Mouse (Mus musculus) intestine, embryonic 15.5 days (tissue): ENCODE data around the gene Pacsin3. TPM values are rescaled to one million over a fixed set of nuclear protein-coding genes. Genes with fewer than 3 reads are reported as not detected.

Source experiments
- ATAC-seq: fragments of 200-750 bp; cut with Nextera tagmentation; 2 replicates; pipeline ENCODE4 v1.8.0; 2017; ENCODE audit warnings: moderate TSS enrichment, moderate library complexity
- H3K27ac ChIP-seq: fragments of 300-500 bp; sonication (generic); 2 replicates; pipeline ENCODE4 v1.5.1; 2015; ENCODE audit warnings: mild to moderate bottlenecking, inconsistent platforms
- H3K27me3 ChIP-seq: fragments of 300-500 bp; sonication (generic); replicated peaks from 2 replicates; pipeline ENCODE4 v1.6.1; 2015; ENCODE audit warnings: inconsistent platforms
- H3K36me3 ChIP-seq: fragments of 300-500 bp; sonication (generic); 2 replicates; pipeline ENCODE4 v1.6.1; 2015; ENCODE audit warnings: inconsistent platforms
- H3K4me1 ChIP-seq: fragments of 300-500 bp; sonication (generic); replicated peaks from 2 replicates; pipeline ENCODE4 v1.6.1; 2015; ENCODE audit warnings: inconsistent platforms
- H3K4me2 ChIP-seq: fragments of 300-500 bp; sonication (generic); replicated peaks from 2 replicates; pipeline ENCODE4 v1.6.1; 2015; ENCODE audit warnings: mild to moderate bottlenecking, inconsistent platforms
- H3K4me3 ChIP-seq: fragments of 300-500 bp; sonication (generic); replicated peaks from 2 replicates; pipeline ENCODE4 v1.5.1; 2015; ENCODE audit warnings: inconsistent platforms
- H3K9ac ChIP-seq: fragments of 300-500 bp; sonication (generic); 2 replicates; pipeline ENCODE4 v1.6.1; 2015; ENCODE audit warnings: inconsistent platforms
- H3K9me3 ChIP-seq: fragments of 300-500 bp; sonication (generic); 2 replicates; pipeline ENCODE4 v1.6.1; 2016; ENCODE audit warnings: inconsistent platforms
- WGBS: fragments of 180-500 bp; shearing (Covaris S2); methylation state at CpG from one replicate; pipeline ENCODE4 v1.1.7; 2015; 5-methylcytosine and 5-hydroxymethylcytosine counted together
- polyA plus RNA-seq: library from polyadenylated mRNA; unstranded; fragments of >200 nt; fragmentation: Nextera tagmentation; extraction: Ambion mirVana; gene quantifications from 2 replicates; pipeline ENCODE4 v1.2.1, GENCODE M21; 2015

The Pacsin3 gene
- polyA plus RNA-seq, 1 experiment from 2014 or later, result 22.3 TPM

- Histone ChIP-seq H3K4me1 (no peaks in the 10 kb centered on the region), H3K9ac (no peak overlapping the region), H3K27ac (no peak overlapping the region), H3K36me3 (no peaks in the 10 kb centered on the region), H3K4me3 (no peak overlapping the region), H3K27me3 (no peaks in the 10 kb centered on the region), H3K9me3 (no peaks in the 10 kb centered on the region), H3K4me2 (no peak overlapping the region)
- ATAC-seq, result no peak
- WGBS, result 77% methylated on average over 4 of the region's 4 CpGs
These were observed 7.4 kb upstream of the Pacsin3 start for GRCm38 (mm10) chr2:91248366-91248765.

DNA sequence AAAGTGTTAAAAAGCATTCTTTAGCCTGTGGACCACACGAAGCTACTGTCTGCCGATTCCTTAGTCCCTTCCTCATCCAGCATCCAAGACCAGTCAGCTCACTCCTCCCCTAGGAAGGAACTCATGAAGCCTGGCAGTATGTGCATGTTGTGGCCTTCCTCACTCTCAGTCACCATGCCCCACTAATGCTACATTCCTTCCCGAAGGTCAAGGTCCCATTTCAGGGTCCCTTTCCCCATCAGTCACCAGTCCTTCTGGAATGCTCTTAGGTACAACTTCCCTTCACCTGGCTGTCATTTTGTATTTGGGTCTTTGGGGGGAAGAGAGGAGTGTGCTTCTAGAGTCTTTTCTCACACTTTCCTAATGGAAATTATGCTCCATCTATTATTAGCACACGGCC is 3.8 kb upstream of the Pacsin3 start:
- Histone ChIP-seq H3K4me3 (no peak overlapping the region), H3K4me2 (no peak overlapping the region), H3K36me3 (no peaks in the 10 kb centered on the region), H3K4me1 (peaks cover 11% of the 10 kb centered on the region), H3K27me3 (peaks cover 14% of the 10 kb centered on the region; the same call in 1 of the 2 replicates), H3K9me3 (no peaks in the 10 kb centered on the region), H3K9ac (no peak overlapping the region), H3K27ac (no peak overlapping the region)
- 72% methylated on average over 4 of the region's 4 CpGs for WGBS
- ATAC-seq, result no peak

DNA sequence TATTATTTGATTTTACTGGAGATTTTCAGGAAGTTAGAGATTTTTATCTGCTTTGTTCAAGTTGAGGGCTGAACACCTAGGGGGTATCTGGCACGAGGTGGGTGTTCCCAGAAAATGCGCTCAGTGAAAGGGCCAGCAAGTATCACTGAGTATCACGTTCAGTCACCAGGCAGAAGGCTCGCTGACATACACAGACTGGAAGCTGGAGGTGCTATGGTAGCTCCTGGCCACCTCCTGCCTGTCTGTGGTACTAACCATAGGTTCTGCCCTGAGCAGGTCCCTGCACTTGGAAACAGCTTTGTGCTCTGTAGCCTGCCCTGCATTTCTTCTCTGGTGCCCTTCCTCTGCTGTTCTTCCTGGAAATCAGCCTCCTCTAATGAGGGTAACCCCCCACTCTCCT is 3.2 kb upstream of the Pacsin3 start:
- WGBS, result 54% methylated on average over 4 of the region's 4 CpGs

GRCm38 (mm10) chr2:91254725-91255380 is 901 bp upstream of the Pacsin3 start:
- Histone ChIP-seq H3K36me3 (no peaks in the 10 kb centered on the region), H3K9ac (no peak overlapping the region), H3K27me3 (peaks cover 14% of the 10 kb centered on the region; the same call in 1 of the 2 replicates), H3K9me3 (no peaks in the 10 kb centered on the region), H3K27ac (no peak overlapping the region), H3K4me1 (peaks cover 24% of the 10 kb centered on the region), H3K4me2 (no peak overlapping the region), H3K4me3 (no peak overlapping the region)
- no peak for ATAC-seq
- 40% methylated on average over 8 of the region's 8 CpGs for WGBS

More for the DNA sequence above, 3.2 kb upstream of the Pacsin3 start:
- Histone ChIP-seq H3K36me3 (no peaks in the 10 kb centered on the region), H3K4me3 (no peak overlapping the region), H3K9me3 (no peaks in the 10 kb centered on the region), H3K27me3 (peaks cover 14% of the 10 kb centered on the region; the same call in 1 of the 2 replicates), H3K27ac (no peak overlapping the region), H3K9ac (no peak overlapping the region), H3K4me1 (peaks cover 13% of the 10 kb centered on the region), H3K4me2 (no peak overlapping the region)
- ATAC-seq, result no peak

DNA sequence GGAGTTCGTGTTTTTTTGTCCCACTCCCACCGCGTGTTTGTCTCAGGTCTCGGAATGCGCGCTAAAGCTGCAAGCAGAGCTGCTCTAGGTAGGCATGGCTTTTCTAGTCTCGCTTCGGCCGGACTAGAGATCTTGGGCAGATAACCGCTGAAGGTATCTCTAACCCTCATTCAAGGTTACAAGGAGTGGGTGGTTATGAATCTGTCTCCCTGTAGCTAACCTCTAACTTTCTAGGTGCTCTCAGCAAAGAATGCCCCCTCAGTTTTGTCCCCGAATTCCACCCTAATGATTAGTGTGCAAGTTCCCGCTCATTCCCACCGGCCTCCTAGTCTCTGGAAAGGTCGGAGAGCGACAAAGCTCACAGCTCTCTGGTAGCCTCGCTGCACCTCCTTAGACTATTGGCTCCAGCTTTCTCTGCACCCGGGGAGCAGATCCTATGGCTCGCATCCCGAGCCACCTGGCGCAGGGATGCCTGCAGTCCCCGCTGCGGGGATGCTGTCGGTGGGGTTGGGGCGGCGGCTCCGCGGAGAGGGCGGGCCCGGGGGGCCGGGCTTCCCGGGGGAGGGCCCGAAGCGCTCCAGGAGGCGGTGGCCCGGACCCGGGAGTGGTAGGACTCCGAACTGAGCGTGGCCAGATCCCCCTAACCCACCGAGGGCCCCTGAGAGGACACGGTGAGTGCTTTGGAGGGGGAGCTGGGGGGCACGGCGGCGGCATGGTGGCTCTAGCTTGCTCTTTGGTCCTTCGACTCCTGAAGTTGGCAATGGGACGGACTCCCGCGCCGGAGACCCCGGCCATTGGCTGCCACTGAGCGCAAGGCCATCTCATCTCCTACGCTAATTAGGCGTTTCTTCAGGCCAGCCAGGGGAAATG is 737 bp downstream of the Pacsin3 start:
- no peaks in the 10 kb centered on the region for H3K9me3 ChIP-seq
- WGBS, result under 1% methylated on average over 52 of the region's 52 CpGs
- ATAC-seq, result peak; percentile 84
- H3K27me3 ChIP-seq, result peaks cover 14% of the 10 kb centered on the region; the same call in 1 of the 2 replicates
- peak overlapping the region; percentile 76 for H3K4me3 ChIP-seq
- H3K4me2 ChIP-seq, result peak overlapping the region; percentile 97
- H3K9ac ChIP-seq, result peak overlapping the region; percentile 65
- H3K36me3 ChIP-seq, result no peaks in the 10 kb centered on the region
- H3K27ac ChIP-seq, result peak overlapping the region; percentile 42; the same call in 1 of the 2 replicates
- peaks cover 24% of the 10 kb centered on the region for H3K4me1 ChIP-seq

DNA sequence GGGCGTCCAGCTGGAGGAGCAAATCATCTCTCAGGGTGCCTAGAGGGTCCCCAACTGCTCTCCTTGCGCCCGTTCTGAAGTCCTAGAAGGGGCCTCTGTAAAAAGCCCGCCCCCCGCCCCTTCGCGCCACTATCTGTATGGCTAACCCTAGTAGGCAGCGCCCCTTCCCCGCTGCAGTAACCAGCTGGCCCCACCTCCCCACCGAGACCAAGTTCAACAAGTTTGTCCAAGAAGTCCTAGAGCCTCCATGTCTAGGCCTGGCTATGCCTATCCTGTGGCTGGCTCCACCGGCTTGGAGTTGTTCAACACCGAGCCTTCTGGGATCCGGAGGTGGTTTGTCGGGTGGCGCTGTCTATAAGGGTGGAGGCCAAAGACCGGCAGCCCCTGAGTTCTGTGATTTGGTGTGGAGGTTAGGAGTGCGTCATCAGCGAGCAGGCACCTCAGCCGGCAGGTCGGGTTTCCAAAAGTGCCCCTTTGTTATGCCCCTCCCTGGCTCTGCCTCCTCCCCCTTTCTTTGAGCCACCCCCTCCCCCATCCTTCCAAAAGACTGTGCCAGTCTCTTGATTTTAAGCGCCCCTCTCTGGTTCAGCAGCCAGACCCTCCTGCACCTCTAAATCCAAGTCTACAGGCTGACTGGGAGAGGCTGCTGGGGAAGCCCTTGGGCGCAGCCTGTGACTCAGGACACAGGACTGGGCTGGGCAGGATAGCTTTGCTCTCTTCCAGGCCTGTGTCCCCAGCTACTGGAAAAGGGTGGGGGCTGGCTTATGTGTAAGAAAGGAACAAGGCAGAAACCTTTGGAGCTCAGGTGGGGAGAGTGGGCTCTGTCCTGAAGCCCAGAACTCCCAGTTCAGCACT is 1.6 kb downstream of the Pacsin3 start:
- Histone ChIP-seq H3K27ac (peak overlapping the region; percentile 42; the same call in 1 of the 2 replicates), H3K27me3 (peaks cover 14% of the 10 kb centered on the region; the same call in 1 of the 2 replicates), H3K9me3 (no peaks in the 10 kb centered on the region), H3K4me3 (peak overlapping the region; percentile 76), H3K4me2 (peak overlapping the region; percentile 97), H3K4me1 (peaks cover 24% of the 10 kb centered on the region), H3K9ac (peak overlapping the region; percentile 65), H3K36me3 (no peaks in the 10 kb centered on the region)
- 3% methylated on average over 22 of the region's 22 CpGs for WGBS
- ATAC-seq, result peak; percentile 69

GRCm38 (mm10) chr2:91258054-91258453 is 2.3 kb downstream of the Pacsin3 start:
- Histone ChIP-seq H3K9me3 (no peaks in the 10 kb centered on the region), H3K27me3 (peaks cover 14% of the 10 kb centered on the region; the same call in 1 of the 2 replicates), H3K36me3 (no peaks in the 10 kb centered on the region), H3K27ac (0 out of 2 replicates have a peak overlapping the region, but pooled peaks have one; percentile 23), H3K9ac (peak overlapping the region; percentile 65), H3K4me2 (peak overlapping the region; percentile 97), H3K4me3 (peak overlapping the region; percentile 76), H3K4me1 (peaks cover 24% of the 10 kb centered on the region)
- peak; percentile 11; the same call in 1 of the 2 replicates for ATAC-seq
- WGBS, result 45% methylated on average over 5 of the region's 5 CpGs

DNA sequence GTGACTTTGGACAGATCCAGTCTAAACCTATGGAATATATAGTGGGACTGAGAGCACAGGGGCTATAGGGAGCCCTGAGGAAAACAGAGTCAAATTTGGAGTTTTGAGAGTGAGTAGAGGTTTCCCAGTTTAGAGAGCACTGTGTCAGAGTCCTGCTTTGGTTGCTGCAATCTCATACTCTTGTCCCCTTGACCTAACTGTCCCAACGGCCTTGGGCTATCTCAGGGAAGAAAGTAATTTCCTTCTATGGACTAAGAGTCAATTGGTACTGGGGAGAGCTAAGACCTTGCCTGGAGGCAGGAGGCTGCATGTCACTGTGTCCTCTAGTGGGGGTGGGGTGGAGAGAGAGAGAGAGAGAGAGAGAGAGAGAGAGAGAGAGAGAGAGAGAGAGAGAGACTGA is 3.1 kb downstream of the Pacsin3 start:
- WGBS, result 38% methylated on average over 1 of the region's 1 CpGs
- Histone ChIP-seq H3K36me3 (no peaks in the 10 kb centered on the region), H3K27me3 (peaks cover 14% of the 10 kb centered on the region; the same call in 1 of the 2 replicates), H3K9me3 (no peaks in the 10 kb centered on the region), H3K9ac (no peak overlapping the region), H3K4me2 (no peak overlapping the region), H3K4me1 (peaks cover 24% of the 10 kb centered on the region), H3K4me3 (no peak overlapping the region), H3K27ac (no peak overlapping the region)
- ATAC-seq, result no peak

GRCm38 (mm10) chr2:91259493-91259892 is 3.7 kb downstream of the Pacsin3 start:
- WGBS, result 85% methylated on average over 1 of the region's 1 CpGs
- Histone ChIP-seq H3K9me3 (no peaks in the 10 kb centered on the region), H3K4me3 (no peak overlapping the region), H3K27ac (no peak overlapping the region), H3K4me2 (no peak overlapping the region), H3K4me1 (peaks cover 30% of the 10 kb centered on the region), H3K27me3 (peaks cover 8% of the 10 kb centered on the region; the same call in 1 of the 2 replicates), H3K9ac (no peak overlapping the region), H3K36me3 (no peaks in the 10 kb centered on the region)
- no peak for ATAC-seq

DNA sequence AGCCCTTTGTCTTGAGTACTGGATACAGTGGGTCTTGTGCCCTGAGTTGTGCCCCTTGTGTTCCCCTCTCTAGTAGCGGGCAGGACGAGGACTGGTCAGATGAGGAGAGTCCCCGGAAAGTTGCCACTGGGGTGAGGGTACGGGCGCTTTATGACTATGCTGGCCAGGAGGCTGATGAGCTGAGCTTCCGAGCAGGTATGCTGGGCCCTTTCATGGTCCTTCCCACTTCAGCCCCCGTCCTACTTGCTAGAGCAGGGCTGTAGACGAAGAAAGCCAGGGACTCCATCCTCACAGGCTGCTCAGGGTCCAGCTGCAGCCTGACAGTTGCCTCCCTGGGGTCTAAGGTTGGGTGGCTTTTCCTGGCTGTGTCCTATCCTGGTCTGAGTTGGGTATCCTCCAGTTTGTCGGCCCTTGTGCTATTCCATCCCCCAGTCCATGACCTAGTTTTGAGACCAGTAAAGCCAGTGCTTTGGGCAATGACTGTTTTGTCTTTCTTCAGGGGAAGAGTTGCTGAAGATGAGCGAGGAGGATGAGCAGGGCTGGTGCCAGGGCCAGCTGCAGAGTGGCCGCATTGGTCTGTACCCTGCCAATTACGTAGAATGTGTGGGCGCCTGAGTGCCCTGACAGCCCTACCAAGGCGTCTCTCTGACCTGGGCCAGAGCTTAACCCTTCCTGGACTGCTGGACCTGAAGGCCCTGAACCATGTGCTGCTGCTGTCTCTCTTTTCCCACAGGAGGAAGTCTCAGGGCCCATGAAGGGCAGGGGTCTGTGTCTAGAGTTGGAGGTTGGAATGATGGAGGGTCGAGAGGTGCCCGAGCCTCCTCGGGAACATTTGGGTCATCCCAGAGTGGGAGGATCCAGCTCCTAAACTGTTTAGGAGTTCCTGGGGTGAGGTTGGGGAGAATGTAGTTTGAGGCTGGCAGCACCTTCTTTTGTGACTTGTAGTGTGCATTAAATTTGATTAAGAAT is 8.2 kb downstream of the Pacsin3 start:
- peaks cover 19% of the 10 kb centered on the region for H3K36me3 ChIP-seq
- H3K4me1 ChIP-seq, result peaks cover 12% of the 10 kb centered on the region
- H3K27ac ChIP-seq, result peak overlapping the region; percentile 85
- ATAC-seq, result no peak
- H3K4me2 ChIP-seq, result peak overlapping the region; percentile 64
- 87% methylated on average over 17 of the region's 17 CpGs for WGBS
- peak overlapping the region; percentile 81 for H3K4me3 ChIP-seq
- no peaks in the 10 kb centered on the region for H3K27me3 ChIP-seq
- no peaks in the 10 kb centered on the region for H3K9me3 ChIP-seq
- peak overlapping the region; percentile 52 for H3K9ac ChIP-seq
